Mouse (Mus musculus) T-cell, adult 2 months (primary cell): Measurements from ENCODE around the gene Akap6.

Experiments used
- DNase-seq: peaks from one replicate; pipeline ENCODE4 v3.0.0; 2022; ENCODE audit warnings: low spot score

Akap6 gene

DNA sequence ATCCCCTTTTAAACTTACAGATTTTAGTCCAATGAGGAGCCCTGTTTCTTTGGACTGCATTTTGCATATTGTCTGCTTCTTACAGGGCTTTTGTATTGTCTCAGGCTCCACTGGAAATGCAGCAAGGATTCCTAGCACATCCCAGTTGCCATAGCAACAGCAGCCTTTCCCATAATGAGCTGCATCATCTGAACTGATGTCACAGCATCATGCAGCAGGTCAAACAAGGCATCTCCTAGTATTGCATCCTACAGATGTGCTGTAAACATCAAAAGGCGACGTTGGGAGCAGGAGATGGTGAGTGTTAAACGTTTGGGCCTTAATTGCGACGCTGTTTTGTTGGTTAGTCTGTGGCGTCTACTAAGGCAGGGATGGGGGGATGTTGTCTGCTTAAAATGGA, at the start of gene Akap6:
Gene Akap6 (plus strand): TSS at position 238 of the 400 bp plus-strand sequence.
- DNase-seq: no peak

GRCm38 (mm10) chr12:52662907-52663790, 36.0 kb upstream of the Akap6 start:
- no peak for DNase-seq

DNA sequence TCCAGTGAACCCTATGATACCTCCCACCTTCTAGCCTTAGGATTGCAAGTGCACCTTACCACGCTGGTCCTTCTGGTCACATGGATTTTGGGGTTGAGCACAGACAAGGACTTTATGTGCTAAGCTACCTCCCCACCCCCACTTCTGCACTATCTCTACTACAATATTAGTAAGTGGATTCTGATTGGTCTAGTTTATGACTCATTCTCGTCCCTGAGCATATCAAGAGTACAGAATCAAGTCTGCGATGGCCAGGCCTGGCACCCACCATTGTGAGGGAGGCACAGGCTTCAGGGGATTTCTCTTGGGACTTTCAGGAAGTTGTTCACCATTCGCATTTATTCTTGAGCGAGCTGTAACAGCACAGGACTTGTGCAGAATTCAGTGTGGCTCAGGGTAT, 34.2 kb upstream of the Akap6 start:
- DNase-seq: no peak

DNA sequence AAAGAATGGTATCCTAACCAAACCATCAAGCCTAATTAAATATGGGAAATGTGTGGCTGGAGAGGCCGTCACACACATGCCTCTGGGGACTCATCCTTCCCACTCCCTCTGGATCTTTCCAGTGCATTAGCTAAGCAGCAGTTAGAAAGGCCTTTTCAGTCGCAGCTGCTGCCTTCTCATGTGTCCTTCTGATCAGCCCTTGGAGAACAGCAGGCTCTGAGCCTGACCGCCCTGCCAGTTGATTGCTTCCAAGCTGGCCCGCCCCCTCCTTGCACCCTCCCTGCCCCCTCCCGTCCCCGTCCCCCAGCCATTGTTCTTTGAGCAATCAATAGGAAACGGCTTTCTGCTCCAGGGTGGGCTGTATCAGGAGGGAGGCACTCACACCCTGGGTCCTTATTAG, 27.7 kb upstream of the Akap6 start:
- no peak for DNase-seq

- no peak for DNase-seq
Measured at GRCm38 (mm10) chr12:52671943-52672342, 27.2 kb upstream of the Akap6 start.

GRCm38 (mm10) chr12:52673361-52673960, 25.7 kb upstream of the Akap6 start:
- DNase-seq: no peak

- DNase-seq: no peak
Measured at GRCm38 (mm10) chr12:52675010-52675409, 24.2 kb upstream of the Akap6 start.

GRCm38 (mm10) chr12:52687355-52687754, 11.8 kb upstream of the Akap6 start:
- DNase-seq: no peak

- no peak for DNase-seq
Measured at GRCm38 (mm10) chr12:52688712-52689111, 10.5 kb upstream of the Akap6 start.

GRCm38 (mm10) chr12:52691552-52691951, 7.6 kb upstream of the Akap6 start:
- no peak for DNase-seq

DNA sequence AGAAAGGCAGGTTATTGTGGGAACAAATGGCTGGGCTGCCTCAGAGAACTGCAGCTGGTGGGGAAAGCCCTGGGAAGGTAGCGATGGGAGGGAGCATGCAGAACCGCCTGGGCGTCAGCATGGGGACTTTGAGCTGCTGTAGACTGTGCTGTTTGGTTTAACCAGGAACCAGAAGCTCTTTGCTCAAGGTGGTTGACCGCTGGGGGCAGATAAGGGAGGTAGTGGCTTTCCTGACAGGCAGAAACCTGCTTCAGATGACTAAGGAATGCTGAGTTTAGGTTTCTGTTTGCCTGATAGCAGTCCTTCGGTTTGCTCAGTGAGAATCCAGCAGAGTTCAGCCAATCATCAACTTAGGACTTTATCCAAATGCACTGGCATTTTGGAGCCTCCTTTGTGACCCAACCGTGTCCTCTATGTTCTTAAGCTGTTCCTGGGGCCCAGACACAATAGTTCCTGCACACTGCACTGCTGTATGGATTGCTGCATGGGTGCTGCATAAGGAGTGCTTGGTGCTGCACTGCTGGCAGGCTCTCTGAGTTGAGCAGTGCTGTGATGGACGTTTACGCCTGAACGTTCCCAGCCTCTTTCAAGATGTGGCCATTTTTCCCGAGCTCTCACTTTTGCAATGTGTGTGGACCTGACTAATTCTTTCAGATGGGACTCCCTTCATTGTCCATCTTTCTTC, 6.8 kb upstream of the Akap6 start:
- DNase-seq: no peak

GRCm38 (mm10) chr12:52697407-52698109, 1.6 kb upstream of the Akap6 start:
- no peak for DNase-seq

GRCm38 (mm10) chr12:52698276-52698930, 780 bp upstream of the Akap6 start:
- DNase-seq: no peak

- no peak for DNase-seq
Measured at GRCm38 (mm10) chr12:52699961-52700696, 946 bp downstream of the Akap6 start.

DNA sequence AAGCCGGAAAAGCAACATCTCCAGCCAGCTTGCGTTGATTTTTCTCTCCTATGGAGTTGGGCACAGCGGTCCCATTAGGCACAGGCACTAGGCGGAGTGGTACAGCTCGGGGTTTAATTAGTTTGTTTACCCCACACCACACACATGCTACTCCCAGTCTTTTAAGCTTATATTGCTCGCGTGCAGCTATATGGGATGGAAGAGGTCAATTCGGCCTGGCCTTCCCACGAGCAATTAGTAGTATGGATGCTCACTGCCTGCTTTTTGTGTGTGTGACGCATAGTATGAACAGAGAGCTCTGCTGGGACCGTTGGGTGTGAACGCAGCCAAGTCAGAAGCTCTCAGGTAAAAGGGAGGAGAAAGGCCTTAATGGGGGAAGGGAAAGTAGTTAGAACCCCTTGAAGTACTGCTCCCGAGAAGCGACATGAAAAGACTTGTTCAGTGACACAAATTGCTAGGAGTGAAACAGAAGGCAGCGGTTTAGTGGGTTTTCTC, 1.6 kb downstream of the Akap6 start:
- DNase-seq: no peak

GRCm38 (mm10) chr12:52701201-52701641, 2.0 kb downstream of the Akap6 start:
- DNase-seq: peak; percentile 27

DNA sequence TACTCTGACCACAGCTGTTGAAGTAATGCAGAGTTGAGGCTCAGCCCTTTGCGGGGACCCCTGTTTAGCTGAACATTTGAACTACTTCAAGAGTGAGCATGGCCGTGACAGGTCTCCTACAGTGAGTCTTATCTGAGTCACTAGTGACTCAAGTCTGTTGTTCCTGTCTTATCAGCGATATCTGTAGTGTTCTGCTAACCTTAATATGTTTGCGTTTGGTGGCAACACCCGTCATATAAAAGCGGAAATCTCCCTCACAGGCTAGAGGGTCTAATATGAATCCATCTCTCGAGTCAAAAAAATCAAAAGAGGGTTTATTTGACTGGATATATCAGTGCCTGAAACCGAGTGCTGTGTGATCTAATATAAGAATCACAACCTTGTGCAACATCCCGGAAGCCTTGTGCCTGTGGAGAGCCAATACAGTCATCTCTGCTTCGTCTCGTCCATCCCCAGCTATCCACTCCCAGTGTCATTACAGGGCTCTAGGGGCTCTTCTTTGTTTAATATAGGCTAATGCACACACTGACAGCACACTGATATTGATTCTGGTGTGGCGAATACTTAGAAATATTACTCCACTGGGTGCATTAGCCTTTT, 3.3 kb downstream of the Akap6 start:
- no peak for DNase-seq

DNA sequence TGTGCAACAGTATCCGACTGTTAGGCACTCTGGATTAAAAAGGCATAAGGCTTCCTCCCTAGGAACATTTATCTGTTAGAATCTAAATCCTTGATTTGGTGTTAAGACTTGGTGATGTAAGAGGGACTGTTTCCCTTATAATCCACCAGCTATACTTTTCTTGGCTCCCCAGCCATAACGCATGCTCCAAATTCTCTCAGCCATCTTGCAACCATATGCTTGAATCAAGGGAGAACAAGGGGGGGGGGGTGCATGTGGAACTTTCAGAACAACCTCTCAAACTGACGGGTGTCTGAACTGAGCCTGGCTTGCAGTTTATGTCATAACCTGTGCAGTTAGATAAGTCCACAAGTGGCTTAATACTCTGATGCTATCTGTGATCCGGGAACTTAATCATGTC, 4.9 kb downstream of the Akap6 start:
- DNase-seq: no peak

GRCm38 (mm10) chr12:52704810-52705209, 5.6 kb downstream of the Akap6 start:
- DNase-seq: no peak

- DNase-seq: no peak
Measured at GRCm38 (mm10) chr12:52711382-52711781, 12.2 kb downstream of the Akap6 start.
